Mouse (Mus musculus) midbrain, postnatal 0 days (tissue): Measurements from ENCODE around the gene Gm45213. TPM values are rescaled to one million over a fixed set of nuclear protein-coding genes. Genes with fewer than 3 reads are reported as not detected.
A peak's percentile ranks its signal among the peaks of the same experiment; 100 is the strongest.

ENCODE experiments used
- ATAC-seq: fragments of 200-750 bp; cut with Nextera tagmentation; 2 replicates; pipeline ENCODE4 v1.8.0; 2017; ENCODE audit warnings: moderate number of reproducible peaks, mild to moderate bottlenecking, moderate TSS enrichment, moderate library complexity; ENCODE audit not compliant: low FRiP score
- DNase-seq: peaks from one replicate; pipeline ENCODE4 v3.0.0-alpha.2; 2015; ENCODE audit warnings: low spot score
- H3K27ac ChIP-seq: fragments of 300-500 bp; sonication (generic); 2 replicates; pipeline ENCODE4 v1.5.1; 2014; ENCODE audit warnings: low read depth, mild to moderate bottlenecking, low read length, mixed read lengths
- H3K27me3 ChIP-seq: fragments of 300-500 bp; sonication (generic); 2 replicates; pipeline ENCODE4 v1.6.1; 2014; ENCODE audit warnings: low read length, control low read depth, mixed read lengths; ENCODE audit not compliant: insufficient read depth
- H3K36me3 ChIP-seq: fragments of 300-500 bp; sonication (generic); 2 replicates; pipeline ENCODE4 v1.6.1; 2014; ENCODE audit warnings: low read length, control low read depth, mixed read lengths; ENCODE audit not compliant: insufficient read depth
- H3K4me1 ChIP-seq: fragments of 300-500 bp; sonication (generic); 2 replicates; pipeline ENCODE4 v1.6.1; 2014; ENCODE audit warnings: mild to moderate bottlenecking, control low read depth, antibody characterized with exemption, low read length, mixed read lengths; ENCODE audit not compliant: insufficient read depth
- H3K4me2 ChIP-seq: fragments of 300-500 bp; sonication (generic); 2 replicates; pipeline ENCODE4 v1.6.1; 2014; ENCODE audit warnings: low read depth, mild to moderate bottlenecking, low read length, mixed read lengths; ENCODE audit not compliant: poor library complexity, severe bottlenecking
- H3K4me3 ChIP-seq: fragments of 300-500 bp; sonication (generic); 2 replicates; pipeline ENCODE4 v1.5.1; 2014; ENCODE audit warnings: low read depth, mild to moderate bottlenecking, low read length, moderate library complexity
- H3K9ac ChIP-seq: fragments of 300-500 bp; sonication (generic); replicated peaks from 2 replicates; pipeline ENCODE4 v1.6.1; 2014; ENCODE audit warnings: mild to moderate bottlenecking, low read length, moderate library complexity, mixed read lengths; ENCODE audit not compliant: poor library complexity, severe bottlenecking
- H3K9me3 ChIP-seq: fragments of 300-500 bp; sonication (generic); 2 replicates; pipeline ENCODE4 v1.6.1; 2016; ENCODE audit warnings: low read length, control low read depth
- CTCF ChIP-seq: IDR thresholded peaks from 2 replicates; pipeline ENCODE4 v1.5.1; 2016; ENCODE audit warnings: antibody characterized with exemption, mild to moderate bottlenecking
- WGBS: fragments of 180-500 bp; shearing (Covaris S2); extraction: QIAGEN DNeasy Blood & Tissue Kit; methylation state at CpG from one replicate; pipeline ENCODE4 v1.1.7; 2014; 5-methylcytosine and 5-hydroxymethylcytosine counted together
- polyA plus RNA-seq: library from polyadenylated mRNA; unstranded; fragments of >200 nt; fragmentation: Nextera tagmentation; extraction: Ambion mirVana; gene quantifications from 2 replicates; pipeline ENCODE4 v1.2.1, GENCODE M21; 2015
- total RNA-seq: library from RNA; depleted of rRNA; stranded (reverse); fragments of >200 nt; gene quantifications from 2 replicates; pipeline ENCODE4 v1.2.3, GENCODE M21; 2014

Gm45213 gene
- total and polyA plus RNA-seq, 2 experiments from 2014 or later: not detected

GRCm38 (mm10) chr7:66105771-66106170 is 62.4 kb downstream of the Gm45213 start:
- DNase-seq: no peak
- H3K27ac ChIP-seq: no peak overlapping the region
- H3K9ac ChIP-seq: no peak overlapping the region
- H3K4me2 ChIP-seq: no peak overlapping the region
- no peak for ATAC-seq
- TF ChIP-seq CTCF: no peak
- WGBS: 58% methylated on average over 4 of the region's 4 CpGs
- H3K27me3 ChIP-seq: no peaks in the 10 kb centered on the region
- H3K4me1 ChIP-seq: no peaks in the 10 kb centered on the region; the same call in 1 of the 2 replicates
- no peak overlapping the region for H3K4me3 ChIP-seq
- H3K9me3 ChIP-seq: no peaks in the 10 kb centered on the region
- H3K36me3 ChIP-seq: no peaks in the 10 kb centered on the region

GRCm38 (mm10) chr7:66106581-66107056 is 63.2 kb downstream of the Gm45213 start:
- H3K27me3 ChIP-seq: no peaks in the 10 kb centered on the region
- H3K27ac ChIP-seq: no peak overlapping the region
- no peak for ATAC-seq
- H3K36me3 ChIP-seq: no peaks in the 10 kb centered on the region
- H3K4me3 ChIP-seq: no peak overlapping the region
- no peaks in the 10 kb centered on the region; the same call in 1 of the 2 replicates for H3K4me1 ChIP-seq
- DNase-seq: no peak
- no peak overlapping the region for H3K9ac ChIP-seq
- H3K4me2 ChIP-seq: no peak overlapping the region
- no peak for TF ChIP-seq CTCF
- no peaks in the 10 kb centered on the region for H3K9me3 ChIP-seq
- 76% methylated on average over 7 of the region's 7 CpGs for WGBS

- H3K9me3 ChIP-seq: no peaks in the 10 kb centered on the region
- H3K4me1 ChIP-seq: no peaks in the 10 kb centered on the region; the same call in 1 of the 2 replicates
- H3K27ac ChIP-seq: no peak overlapping the region
- H3K27me3 ChIP-seq: no peaks in the 10 kb centered on the region
- no peak overlapping the region for H3K4me3 ChIP-seq
- WGBS: 84% methylated on average over 11 of the region's 11 CpGs
- no peaks in the 10 kb centered on the region for H3K36me3 ChIP-seq
- no peak for DNase-seq
- no peak for ATAC-seq
- H3K9ac ChIP-seq: no peak overlapping the region
- no peak for TF ChIP-seq CTCF
- no peak overlapping the region for H3K4me2 ChIP-seq
Measured at GRCm38 (mm10) chr7:66107206-66107605, 63.8 kb downstream of the Gm45213 start.

- Histone ChIP-seq H3K9me3 (no peaks in the 10 kb centered on the region), H3K27ac (no peak overlapping the region), H3K27me3 (no peaks in the 10 kb centered on the region), H3K4me3 (no peak overlapping the region), H3K36me3 (no peaks in the 10 kb centered on the region), H3K9ac (no peak overlapping the region), H3K4me2 (no peak overlapping the region), H3K4me1 (no peaks in the 10 kb centered on the region; the same call in 1 of the 2 replicates)
- WGBS: 10% methylated on average over 7 of the region's 7 CpGs
- DNase-seq: peak; percentile 61
- no peak for ATAC-seq
- TF ChIP-seq CTCF: peak; percentile 71
Measured at GRCm38 (mm10) chr7:66107930-66108329, 64.5 kb downstream of the Gm45213 start.

- under 1% methylated on average over 54 of the region's 123 CpGs for WGBS
Measured at GRCm38 (mm10) chr7:66108961-66109854, 65.8 kb downstream of the Gm45213 start, which contains the start of gene Chsy1. TSS of gene Chsy1 (plus strand) at chr7:66109515.

More at GRCm38 (mm10) chr7:66108961-66109854, 65.8 kb downstream of the Gm45213 start, which contains the start of gene Chsy1:
- H3K27ac ChIP-seq: peak within 1 kb of the TSS; percentile 91
- peaks cover 4% of the 10 kb centered on the region; the same call in 1 of the 2 replicates for H3K4me1 ChIP-seq
- no peaks in the 10 kb centered on the region for H3K9me3 ChIP-seq
- DNase-seq (peak; percentile 95), ATAC-seq (peak; percentile 91)
- H3K4me2 ChIP-seq: peak within 1 kb of the TSS; percentile 92
- H3K9ac ChIP-seq: peak within 1 kb of the TSS; percentile 93
- no peaks in the 10 kb centered on the region for H3K27me3 ChIP-seq
- no peaks in the 10 kb centered on the region for H3K36me3 ChIP-seq
- TF ChIP-seq CTCF: no peak
- H3K4me3 ChIP-seq: peak within 1 kb of the TSS; percentile 92
